Mouse (Mus musculus): ENCODE data around the gene Mri1.
A peak's percentile ranks its signal among the peaks of the same experiment; 100 is the strongest.

Gene Mri1

GRCm38 (mm10) chr8:84236410-84236997 is 20.6 kb downstream of the Mri1 start:
- DNase-seq = no peak

- no peak for DNase-seq
Observed at GRCm38 (mm10) chr8:84235746-84236409, 21.2 kb downstream of the Mri1 start.

- DNase-seq = no peak
Observed at GRCm38 (mm10) chr8:84233055-84233454, 24.1 kb downstream of the Mri1 start.

- DNase-seq = no peak
Observed at GRCm38 (mm10) chr8:84230735-84231134, 26.4 kb downstream of the Mri1 start.

- no peak for DNase-seq
Observed at GRCm38 (mm10) chr8:84223322-84224029, 33.6 kb downstream of the Mri1 start.

- no peak for DNase-seq
Observed at GRCm38 (mm10) chr8:84222566-84223165, 34.5 kb downstream of the Mri1 start.

GRCm38 (mm10) chr8:84220105-84220504 is 37.0 kb downstream of the Mri1 start:
- no peak for DNase-seq

- no peak for DNase-seq
Observed at GRCm38 (mm10) chr8:84218143-84218542, 39.0 kb downstream of the Mri1 start.

GRCm38 (mm10) chr8:84217206-84217605 is 39.9 kb downstream of the Mri1 start:
- DNase-seq = no peak

GRCm38 (mm10) chr8:84213277-84213676 is 43.8 kb downstream of the Mri1 start:
- DNase-seq = no peak

- no peak for DNase-seq
Observed at GRCm38 (mm10) chr8:84211881-84212563, 45.1 kb downstream of the Mri1 start.

GRCm38 (mm10) chr8:84211202-84211601 is 45.9 kb downstream of the Mri1 start:
- DNase-seq = no peak

- DNase-seq = peak; percentile 84
Observed at GRCm38 (mm10) chr8:84210167-84210791, 46.8 kb downstream of the Mri1 start.

GRCm38 (mm10) chr8:84208381-84209380 is 48.4 kb downstream of the Mri1 start:
- no peak for DNase-seq

GRCm38 (mm10) chr8:84207811-84208210 is 49.3 kb downstream of the Mri1 start:
- DNase-seq = no peak

GRCm38 (mm10) chr8:84206666-84207065 is 50.5 kb downstream of the Mri1 start:
- no peak for DNase-seq

- no peak for DNase-seq
Observed at GRCm38 (mm10) chr8:84205073-84205472, 52.1 kb downstream of the Mri1 start.

- DNase-seq = no peak
Observed at GRCm38 (mm10) chr8:84203975-84204772, 53.0 kb downstream of the Mri1 start.

GRCm38 (mm10) chr8:84202938-84203917 is 53.9 kb downstream of the Mri1 start:
- DNase-seq = peak; percentile 85
